Mouse (Mus musculus): ENCODE data around the gene Mast4. TPM values are rescaled to one million over a fixed set of nuclear protein-coding genes. Genes with fewer than 3 reads are reported as not detected.

Gene Mast4
- polyA plus RNA-seq, 1 experiment: 10.4 TPM

DNA sequence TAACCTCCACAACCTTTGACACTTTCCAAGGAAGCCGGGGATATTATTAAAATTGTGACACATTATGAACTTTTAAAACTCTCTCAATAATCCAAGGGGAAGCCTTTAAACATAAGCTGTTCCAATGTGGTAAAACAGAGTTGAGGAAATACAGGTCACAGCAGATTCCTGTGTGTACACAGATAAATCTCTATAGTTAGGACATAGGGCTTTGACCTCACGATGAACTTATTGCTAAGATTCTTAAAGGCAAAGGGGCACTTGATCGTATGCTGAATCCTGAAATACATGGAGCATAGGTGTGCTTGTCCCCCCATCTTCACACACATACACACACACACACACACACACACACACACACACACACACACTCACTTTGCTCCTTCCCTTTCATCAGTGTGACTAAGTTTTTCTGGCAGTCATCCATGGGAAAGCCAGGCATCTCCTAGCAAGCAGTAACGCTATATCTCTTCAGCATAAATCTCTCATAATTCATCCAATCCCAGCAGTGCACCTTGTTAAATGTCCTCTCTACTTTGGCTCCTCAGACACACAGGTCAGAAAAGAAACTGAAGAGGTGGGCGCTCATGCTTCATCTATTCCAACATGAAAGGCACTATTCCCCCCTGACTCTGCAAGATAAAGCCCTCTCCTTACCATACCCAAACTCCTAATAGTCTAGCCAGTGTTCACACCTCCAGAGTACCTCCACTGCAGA lies 477.3 kb downstream of the Mast4 start:
- 94% methylated on average over 5 of the region's 5 CpGs for WGBS
- TF ChIP-seq CTCF (IDR thresholded peaks at IDR 0.05; ENCODE audit: borderline replicate concordance, control insufficient read depth, extremely low read depth, insufficient read depth, low read length, poor library complexity): no peak
- no peak for TF ChIP-seq POLR2A (IDR thresholded peaks at IDR 0.05; ENCODE audit: control insufficient read depth, extremely low read depth, insufficient read depth, low read length, poor library complexity)
- no peaks in the 10 kb centered on the region for H3K27me3 ChIP-seq (ENCODE audit: control insufficient read depth, insufficient read depth, low read length)
- no peaks in the 10 kb centered on the region for H3K36me3 ChIP-seq (ENCODE audit: control insufficient read depth, insufficient read depth, low read length)
- no peak for DNase-seq
- no peak overlapping the region for H3K4me3 ChIP-seq (ENCODE audit: control insufficient read depth, insufficient read depth, low read length)
- H3K27ac ChIP-seq (ENCODE audit: control insufficient read depth, insufficient read depth, low read length): no peak overlapping the region
- H3K4me1 ChIP-seq (replicated peaks; ENCODE audit: control insufficient read depth, insufficient read depth, low read length): no peaks in the 10 kb centered on the region

DNA sequence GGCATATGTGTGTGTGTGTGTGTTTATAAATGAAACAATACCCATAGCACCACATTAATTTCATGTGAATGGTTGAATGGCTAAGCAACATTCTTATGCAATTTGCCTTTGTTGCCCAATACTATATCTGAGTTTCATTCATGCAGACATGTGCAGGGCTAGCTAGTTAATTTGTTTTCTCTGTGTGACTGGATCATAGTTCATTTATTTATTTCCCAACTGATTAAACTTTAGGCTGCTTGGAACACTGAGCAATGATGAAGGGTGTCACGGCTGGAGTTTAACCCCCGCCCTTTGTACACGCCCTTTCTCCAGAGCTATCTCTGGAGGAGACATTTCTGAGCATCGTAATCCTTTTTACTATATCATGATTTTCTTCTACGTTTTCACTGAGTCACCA lies 481.4 kb downstream of the Mast4 start:
- 97% methylated on average over 5 of the region's 5 CpGs for WGBS
- Histone ChIP-seq H3K36me3 (ENCODE audit: control insufficient read depth, insufficient read depth, low read length) (no peaks in the 10 kb centered on the region), H3K27ac (ENCODE audit: control insufficient read depth, insufficient read depth, low read length) (no peak overlapping the region), H3K27me3 (ENCODE audit: control insufficient read depth, insufficient read depth, low read length) (no peaks in the 10 kb centered on the region), H3K4me1 (replicated peaks; ENCODE audit: control insufficient read depth, insufficient read depth, low read length) (no peaks in the 10 kb centered on the region), H3K4me3 (ENCODE audit: control insufficient read depth, insufficient read depth, low read length) (no peak overlapping the region)
- TF ChIP-seq CTCF (IDR thresholded peaks at IDR 0.05; ENCODE audit: borderline replicate concordance, control insufficient read depth, extremely low read depth, insufficient read depth, low read length, poor library complexity) (no peak), POLR2A (IDR thresholded peaks at IDR 0.05; ENCODE audit: control insufficient read depth, extremely low read depth, insufficient read depth, low read length, poor library complexity) (no peak)
- DNase-seq: no peak

DNA sequence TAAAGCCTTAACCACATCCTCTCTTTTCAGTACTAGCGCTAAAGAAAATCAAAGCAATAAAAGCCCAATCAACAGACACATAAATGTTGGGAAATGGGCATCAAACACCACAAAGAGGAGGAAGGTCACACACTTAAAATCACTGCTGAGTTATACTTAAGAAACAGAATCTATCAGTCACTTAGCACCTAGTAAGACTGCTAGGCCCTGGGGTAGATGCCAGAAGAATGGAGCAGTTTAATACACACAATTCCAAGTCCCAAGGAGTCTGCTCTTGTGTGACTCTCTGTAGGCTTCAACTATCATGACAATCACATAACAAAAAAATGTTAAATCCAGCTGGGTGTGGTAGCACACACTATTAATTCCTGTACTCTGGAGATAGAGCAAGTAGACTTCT lies 483.0 kb downstream of the Mast4 start:
- DNase-seq: no peak
- Histone ChIP-seq H3K4me1 (replicated peaks; ENCODE audit: control insufficient read depth, insufficient read depth, low read length) (no peaks in the 10 kb centered on the region), H3K36me3 (ENCODE audit: control insufficient read depth, insufficient read depth, low read length) (no peaks in the 10 kb centered on the region), H3K27ac (ENCODE audit: control insufficient read depth, insufficient read depth, low read length) (no peak overlapping the region), H3K4me3 (ENCODE audit: control insufficient read depth, insufficient read depth, low read length) (no peak overlapping the region), H3K27me3 (ENCODE audit: control insufficient read depth, insufficient read depth, low read length) (no peaks in the 10 kb centered on the region)
- 90% methylated on average over 1 of the region's 1 CpGs for WGBS
- TF ChIP-seq POLR2A (IDR thresholded peaks at IDR 0.05; ENCODE audit: control insufficient read depth, extremely low read depth, insufficient read depth, low read length, poor library complexity) (no peak), CTCF (IDR thresholded peaks at IDR 0.05; ENCODE audit: borderline replicate concordance, control insufficient read depth, extremely low read depth, insufficient read depth, low read length, poor library complexity) (no peak)

DNA sequence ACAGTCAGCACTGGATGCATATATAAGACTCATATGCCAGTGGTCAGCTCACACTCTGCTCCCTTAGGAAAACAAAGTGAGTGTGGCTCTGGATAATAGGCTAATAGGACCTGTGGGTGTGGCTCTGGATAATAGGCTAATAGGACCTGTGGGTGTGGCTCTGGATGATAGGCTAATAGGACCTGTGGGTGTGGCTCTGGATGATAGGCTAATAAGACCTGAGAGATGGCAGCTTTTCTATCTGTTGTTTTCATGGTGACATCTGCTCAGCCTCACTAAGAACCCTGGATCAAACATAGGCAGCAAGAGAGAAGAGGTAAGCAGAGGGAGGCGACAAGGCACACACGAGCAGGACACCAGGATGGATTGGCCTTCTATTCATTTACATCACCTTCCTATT lies 483.7 kb downstream of the Mast4 start:
- no peak for DNase-seq
- Histone ChIP-seq H3K4me3 (ENCODE audit: control insufficient read depth, insufficient read depth, low read length) (no peak overlapping the region), H3K27ac (ENCODE audit: control insufficient read depth, insufficient read depth, low read length) (no peak overlapping the region), H3K36me3 (ENCODE audit: control insufficient read depth, insufficient read depth, low read length) (no peaks in the 10 kb centered on the region), H3K4me1 (replicated peaks; ENCODE audit: control insufficient read depth, insufficient read depth, low read length) (no peaks in the 10 kb centered on the region), H3K27me3 (ENCODE audit: control insufficient read depth, insufficient read depth, low read length) (no peaks in the 10 kb centered on the region)
- 92% methylated on average over 2 of the region's 2 CpGs for WGBS
- TF ChIP-seq CTCF (IDR thresholded peaks at IDR 0.05; ENCODE audit: borderline replicate concordance, control insufficient read depth, extremely low read depth, insufficient read depth, low read length, poor library complexity) (no peak), POLR2A (IDR thresholded peaks at IDR 0.05; ENCODE audit: control insufficient read depth, extremely low read depth, insufficient read depth, low read length, poor library complexity) (no peak)

DNA sequence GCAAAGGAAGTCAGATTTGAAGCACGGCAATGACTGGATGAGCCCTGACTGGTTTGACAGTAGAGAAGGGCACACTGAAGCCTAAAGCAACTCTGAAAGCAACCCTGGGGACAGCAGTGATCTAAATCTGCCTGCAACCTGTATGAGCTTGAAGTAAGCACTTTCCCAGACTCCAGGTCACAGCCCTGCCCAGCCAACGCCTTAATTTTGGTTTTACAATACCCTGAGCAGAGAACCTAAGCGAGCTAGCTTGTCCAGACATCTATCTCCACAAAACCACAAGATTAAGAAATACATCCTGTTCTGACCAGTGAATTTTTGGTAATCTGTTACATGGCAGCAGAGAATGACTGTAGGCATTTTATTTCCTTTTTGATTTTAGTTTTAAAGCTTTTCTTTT lies 485.2 kb downstream of the Mast4 start:
- H3K27ac ChIP-seq (ENCODE audit: control insufficient read depth, insufficient read depth, low read length): no peak overlapping the region
- DNase-seq: no peak
- H3K4me3 ChIP-seq (ENCODE audit: control insufficient read depth, insufficient read depth, low read length): no peak overlapping the region
- 23% methylated on average over 3 of the region's 3 CpGs for WGBS
- no peak for TF ChIP-seq POLR2A (IDR thresholded peaks at IDR 0.05; ENCODE audit: control insufficient read depth, extremely low read depth, insufficient read depth, low read length, poor library complexity)
- no peak for TF ChIP-seq CTCF (IDR thresholded peaks at IDR 0.05; ENCODE audit: borderline replicate concordance, control insufficient read depth, extremely low read depth, insufficient read depth, low read length, poor library complexity)
- no peaks in the 10 kb centered on the region for H3K27me3 ChIP-seq (ENCODE audit: control insufficient read depth, insufficient read depth, low read length)
- no peaks in the 10 kb centered on the region for H3K4me1 ChIP-seq (replicated peaks; ENCODE audit: control insufficient read depth, insufficient read depth, low read length)
- no peaks in the 10 kb centered on the region for H3K36me3 ChIP-seq (ENCODE audit: control insufficient read depth, insufficient read depth, low read length)

DNA sequence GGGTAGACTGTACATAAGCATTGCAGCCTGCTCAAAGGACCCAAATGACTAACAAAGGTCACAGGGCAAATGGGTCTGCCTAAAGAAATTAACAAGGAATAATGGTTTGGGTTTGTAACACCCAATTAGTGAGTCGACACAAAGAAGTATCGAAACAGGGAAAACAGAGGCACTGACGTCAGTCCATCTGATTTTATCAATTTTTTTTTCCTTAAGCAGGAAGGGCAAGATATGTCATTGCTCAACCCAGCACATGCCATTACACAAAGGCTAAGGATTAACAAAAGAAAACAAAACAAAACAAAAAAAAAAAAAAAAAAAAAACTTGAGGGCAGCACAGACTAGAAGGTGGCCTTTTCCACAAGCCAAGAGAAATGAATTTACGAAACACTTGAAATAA lies 487.8 kb downstream of the Mast4 start:
- Histone ChIP-seq H3K27me3 (ENCODE audit: control insufficient read depth, insufficient read depth, low read length) (no peaks in the 10 kb centered on the region), H3K27ac (ENCODE audit: control insufficient read depth, insufficient read depth, low read length) (no peak overlapping the region), H3K4me3 (ENCODE audit: control insufficient read depth, insufficient read depth, low read length) (no peak overlapping the region), H3K36me3 (ENCODE audit: control insufficient read depth, insufficient read depth, low read length) (no peaks in the 10 kb centered on the region), H3K4me1 (replicated peaks; ENCODE audit: control insufficient read depth, insufficient read depth, low read length) (no peaks in the 10 kb centered on the region)
- TF ChIP-seq POLR2A (IDR thresholded peaks at IDR 0.05; ENCODE audit: control insufficient read depth, extremely low read depth, insufficient read depth, low read length, poor library complexity): no peak
- TF ChIP-seq CTCF (IDR thresholded peaks at IDR 0.05; ENCODE audit: borderline replicate concordance, control insufficient read depth, extremely low read depth, insufficient read depth, low read length, poor library complexity): no peak
- DNase-seq: no peak
- WGBS: 94% methylated on average over 4 of the region's 4 CpGs

DNA sequence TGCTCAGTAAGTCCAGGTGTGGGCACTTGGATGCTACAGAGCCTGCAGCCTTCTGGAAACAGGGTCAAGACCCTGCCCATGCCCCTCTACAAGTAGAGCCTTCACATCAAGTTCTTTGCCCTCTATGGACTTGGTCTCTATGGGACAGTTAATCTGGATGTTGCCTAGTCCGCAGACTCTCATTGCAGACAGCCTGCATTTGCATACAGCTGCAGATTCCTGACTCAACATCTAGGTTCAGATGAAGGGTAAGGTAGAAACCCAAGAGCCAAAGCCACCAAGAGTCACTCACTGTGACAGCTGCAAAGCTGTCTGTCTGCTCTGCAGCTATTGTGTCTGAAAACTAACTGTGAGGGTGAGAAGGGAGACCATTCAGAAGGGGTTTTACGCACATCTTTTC lies 491.6 kb downstream of the Mast4 start:
- TF ChIP-seq POLR2A (IDR thresholded peaks at IDR 0.05; ENCODE audit: control insufficient read depth, extremely low read depth, insufficient read depth, low read length, poor library complexity) (no peak), CTCF (IDR thresholded peaks at IDR 0.05; ENCODE audit: borderline replicate concordance, control insufficient read depth, extremely low read depth, insufficient read depth, low read length, poor library complexity) (no peak)
- Histone ChIP-seq H3K27ac (ENCODE audit: control insufficient read depth, insufficient read depth, low read length) (no peak overlapping the region), H3K4me1 (replicated peaks; ENCODE audit: control insufficient read depth, insufficient read depth, low read length) (no peaks in the 10 kb centered on the region), H3K36me3 (ENCODE audit: control insufficient read depth, insufficient read depth, low read length) (no peaks in the 10 kb centered on the region), H3K4me3 (ENCODE audit: control insufficient read depth, insufficient read depth, low read length) (no peak overlapping the region), H3K27me3 (ENCODE audit: control insufficient read depth, insufficient read depth, low read length) (no peaks in the 10 kb centered on the region)
- DNase-seq: no peak
- 94% methylated on average over 2 of the region's 2 CpGs for WGBS

Data from thymus, adult 2 months (tissue).